Mouse (Mus musculus): ENCODE measurements at regions not wholly inside any gene's neighbourhood (a gene's known extent, or its start where the extent isn't known, plus 50 kb on each side); places are given as distances from the start of the nearest gene placed in this dataset.

DNA sequence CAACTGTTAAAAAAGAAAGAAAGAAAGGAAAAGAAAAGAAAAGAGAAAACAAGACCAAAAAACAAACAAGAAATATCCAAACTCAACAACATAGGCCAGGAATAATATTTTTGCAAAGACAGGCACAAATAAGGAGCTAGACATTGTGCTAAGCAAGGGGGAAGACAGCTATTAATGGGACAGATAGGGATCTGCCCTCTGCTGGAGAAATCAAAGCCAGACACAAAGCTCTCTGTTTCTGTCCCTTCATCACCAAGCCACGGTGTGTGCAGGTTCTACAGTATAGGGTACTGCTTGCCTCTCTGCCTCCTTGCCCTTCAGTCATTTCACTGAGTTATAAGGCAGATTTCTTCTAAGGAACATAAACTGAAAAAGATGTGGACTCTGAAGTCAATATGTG, 57.8 kb upstream of the Chchd3 start:
- no peak for DNase-seq (ENCODE audit: low spot score in 2 of 2)

DNA sequence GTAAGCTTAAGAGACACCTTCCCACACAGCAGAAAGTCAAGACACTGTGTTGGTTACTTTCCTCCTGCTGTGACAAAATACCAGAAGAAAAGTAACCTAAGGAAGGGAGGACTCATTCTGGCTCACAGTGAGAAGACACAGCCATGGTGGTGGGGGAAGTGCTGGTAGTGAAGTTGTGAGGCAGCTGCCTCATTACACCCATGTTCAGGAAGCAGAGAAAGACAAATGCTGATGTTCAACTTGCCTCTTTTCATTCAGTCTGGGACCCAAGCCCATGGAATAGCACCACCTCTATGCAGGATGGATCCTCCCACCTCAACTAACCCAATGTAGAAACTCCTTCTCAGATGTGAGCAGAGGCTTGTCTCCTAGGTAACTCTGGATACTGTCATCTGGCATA, 60.5 kb upstream of the Chchd3 start:
- DNase-seq (ENCODE audit: low spot score in 2 of 2) = peak in 1 of 2 experiments; percentile 2

GRCm38 (mm10) chr6:33126574-33126973, 66.5 kb upstream of the Chchd3 start:
- peak in 1 of 2 experiments; percentile 54 for DNase-seq (ENCODE audit: low spot score in 2 of 2)

DNA sequence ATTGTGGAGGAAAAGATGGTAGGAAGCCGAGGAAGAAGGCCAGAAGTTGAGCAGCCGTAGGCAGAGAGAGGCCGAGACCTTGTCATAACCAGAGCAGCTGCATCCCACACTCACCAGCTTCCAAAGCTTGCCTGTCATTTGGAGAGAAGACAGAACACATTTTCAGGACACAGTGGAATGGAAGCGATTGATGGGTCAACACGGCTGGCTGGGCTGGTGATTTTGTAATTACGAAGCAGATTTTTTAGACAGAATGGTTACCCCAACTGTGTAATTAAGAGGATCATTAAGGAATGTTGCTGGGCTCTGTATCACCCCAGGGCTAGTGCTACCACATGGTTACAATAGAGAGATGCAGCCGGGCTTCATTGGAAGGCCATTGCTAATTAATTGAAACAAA, 76.8 kb upstream of the Chchd3 start:
- no peak for DNase-seq (ENCODE audit: low spot score in 2 of 2)

DNA sequence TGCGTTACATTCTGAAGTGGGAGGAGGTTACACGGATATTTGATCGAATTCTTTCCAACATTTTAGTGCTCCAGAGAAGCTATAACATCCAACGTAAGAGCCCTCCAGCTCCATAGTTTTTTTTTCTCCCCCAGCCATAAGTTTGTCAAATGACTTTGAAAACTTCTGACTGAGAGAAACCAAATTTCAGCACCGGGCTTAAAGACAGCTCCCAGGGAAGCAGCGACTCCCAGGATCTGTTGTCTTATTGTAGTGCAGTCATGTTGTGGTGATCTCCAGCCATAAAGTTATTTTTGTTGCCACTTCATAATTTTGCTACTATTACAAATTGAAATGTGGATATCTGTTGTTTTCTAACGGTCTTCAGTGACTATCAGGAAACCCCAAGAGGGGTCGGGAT, 77.8 kb upstream of the Chchd3 start:
- no peak for DNase-seq (ENCODE audit: low spot score in 2 of 2)

DNA sequence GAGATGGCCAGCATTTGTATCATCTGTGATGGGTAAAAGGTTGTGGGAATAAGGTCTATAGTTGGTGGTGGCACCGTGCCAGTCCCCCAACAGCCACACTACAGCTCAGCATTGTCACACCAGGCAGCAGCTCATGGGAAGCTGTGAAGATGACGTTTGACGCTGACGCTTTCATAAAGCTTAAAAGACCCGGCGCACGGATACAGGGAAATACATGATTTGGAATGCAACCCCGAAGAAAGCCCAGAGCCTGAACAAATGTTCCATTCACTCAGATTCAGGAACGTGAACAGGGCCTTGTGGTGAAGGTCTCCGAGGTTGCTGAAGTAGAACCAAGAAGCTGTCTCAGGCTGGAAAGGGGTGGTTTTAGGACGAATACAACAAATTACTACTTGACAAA, 82.4 kb upstream of the Exoc4 start:
- DNase-seq (ENCODE audit: low spot score in 2 of 2) = no peak

- no peak for DNase-seq (ENCODE audit: low spot score in 2 of 2)
Observed at GRCm38 (mm10) chr6:33173606-33174005, 75.3 kb upstream of the Exoc4 start.

DNA sequence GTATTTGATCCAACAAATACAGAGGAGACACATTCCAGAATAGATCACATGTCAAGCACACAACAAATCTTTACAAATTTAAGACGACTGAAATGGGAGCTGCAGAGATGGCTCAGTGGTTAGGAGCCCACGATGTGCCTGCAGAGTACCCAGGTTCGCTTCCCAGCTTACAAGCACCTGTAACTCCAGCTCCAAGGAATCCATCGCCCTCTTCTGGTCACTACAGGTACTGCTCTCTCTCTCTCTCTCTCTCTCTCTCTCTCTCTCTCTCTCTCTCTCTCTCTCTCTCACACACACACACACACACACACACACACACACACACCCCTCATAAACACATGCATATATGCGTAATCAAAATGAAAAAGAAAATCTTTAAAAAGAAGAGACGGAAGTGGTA, 74.3 kb upstream of the Exoc4 start:
- DNase-seq (ENCODE audit: low spot score in 2 of 2) = no peak

GRCm38 (mm10) chr6:33189521-33190246, 59.2 kb upstream of the Exoc4 start:
- DNase-seq (ENCODE audit: low spot score in 2 of 2) = no peak

GRCm38 (mm10) chr6:33193823-33194222, 55.1 kb upstream of the Exoc4 start:
- no peak for DNase-seq (ENCODE audit: low spot score in 2 of 2)

All from left cerebral cortex, adult 9 months (tissue).